Mouse (Mus musculus) gastrocnemius, adult 2 months (tissue): ENCODE data around the gene Dcpp2. TPM values are rescaled to one million over a fixed set of nuclear protein-coding genes. Genes with fewer than 3 reads are reported as not detected.
A peak's percentile ranks its signal among the peaks of the same experiment; 100 is the strongest.
"Not testable (repeated sequence)": the region's sequence is repeated elsewhere in the genome, so short reads cannot be mapped to it uniquely, and the experiment has no call there.

Experiments
- DNase-seq: peaks from one replicate; pipeline ENCODE4 v3.0.0; 2022
- H3K27ac ChIP-seq: fragments of 200-600 bp; 2 replicates; pipeline ENCODE4 v1.8.1; 2022; ENCODE audit warnings: mild to moderate bottlenecking
- H3K4me3 ChIP-seq: fragments of 200-600 bp; 2 replicates; pipeline ENCODE4 v1.8.1; 2022; ENCODE audit warnings: mild to moderate bottlenecking, moderate library complexity
- CTCF ChIP-seq: fragments of 200-600 bp; IDR thresholded peaks from 2 replicates; pipeline ENCODE4 v1.8.1; 2022; ENCODE audit warnings: antibody characterized with exemption, mild to moderate bottlenecking, moderate library complexity
- intact Hi-C: fragments of 180-260 bp; cut with DNase I; formaldehyde crosslinking; loops from one replicate; pipeline ENCODE4 v1.15.1; 2025
- total RNA-seq, 2 experiments: library from RNA; stranded (reverse); gene quantifications; 2 replicates each; pipeline ENCODE4 v1.2.3; 2021

Gene Dcpp2
- total RNA-seq, 2 experiments from 2014 or later: not detected

DNA sequence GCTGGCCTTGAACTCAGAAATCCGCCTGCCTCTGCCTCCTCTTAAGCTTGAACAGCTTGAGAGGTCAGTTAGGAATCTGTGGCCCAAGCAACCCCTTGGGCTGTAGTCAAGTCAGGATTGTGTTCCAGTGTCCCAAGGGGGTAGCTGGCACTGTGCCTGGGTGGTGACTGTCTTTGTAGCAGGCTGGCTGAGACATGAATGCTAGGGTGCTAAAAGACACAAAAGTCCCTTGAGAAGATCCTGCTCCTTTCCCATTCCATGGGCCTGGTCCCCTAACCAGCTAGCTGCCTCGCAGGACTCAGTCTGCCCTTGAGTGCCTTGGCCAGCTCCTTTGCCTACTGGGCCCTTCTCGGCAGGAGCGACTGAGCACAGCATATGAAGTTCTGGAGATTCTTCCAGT lies 17.8 kb upstream of the Dcpp2 start:
- peak; percentile 26 for DNase-seq
- intact Hi-C loops: no loop called here
- TF ChIP-seq CTCF: no peak

DNA sequence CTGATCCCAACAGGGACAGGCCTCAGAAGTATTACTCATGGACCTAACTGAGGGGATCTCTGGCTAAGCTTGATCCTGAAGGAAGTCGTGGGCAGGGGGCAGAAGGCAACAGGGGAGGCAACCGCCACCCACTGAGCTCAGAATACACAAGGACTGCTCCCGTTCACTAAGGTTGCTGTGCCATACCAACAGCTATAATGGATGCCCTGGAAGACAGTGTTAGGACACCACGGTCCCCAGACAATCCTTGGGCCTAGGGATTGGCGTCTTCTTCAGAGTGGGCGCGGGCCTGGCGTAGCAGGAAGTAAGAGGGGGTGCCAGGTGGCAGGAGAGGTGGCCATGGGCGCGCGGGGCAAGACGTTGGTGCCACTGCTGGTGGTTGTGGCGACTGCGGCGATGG lies 12.9 kb upstream of the Dcpp2 start, which contains the start of gene Prss21:
Gene Prss21 (plus strand): TSS at position 301 of the 400 bp plus-strand sequence.
- intact Hi-C loops: no loop called here
- Histone ChIP-seq H3K4me3 (no peak within 1 kb of the TSS), H3K27ac (no peak within 1 kb of the TSS)
- no peak for TF ChIP-seq CTCF
- no peak for DNase-seq

More for the DNA sequence above, 17.8 kb upstream of the Dcpp2 start:
- H3K27ac ChIP-seq: no peak overlapping the region
- no peak overlapping the region for H3K4me3 ChIP-seq

GRCm38 (mm10) chr17:23868513-23868912 lies 12.2 kb upstream of the Dcpp2 start:
- peak; percentile 27 for DNase-seq
- no peak overlapping the region for H3K27ac ChIP-seq
- no peak overlapping the region for H3K4me3 ChIP-seq
- intact Hi-C loops: no loop called here
- no peak for TF ChIP-seq CTCF

- peak; percentile 78 for TF ChIP-seq CTCF
- intact Hi-C loops: loop anchor here (1.0 to 5.0 kb wide), 2 partner anchors 48 to 86 kb away; no protein-coding TSS in a partner anchor
- Histone ChIP-seq H3K27ac (no peak overlapping the region), H3K4me3 (no peak overlapping the region)
- peak; percentile 55 for DNase-seq
These were observed 6.5 kb upstream of the Dcpp2 start for GRCm38 (mm10) chr17:23873884-23874856.

DNA sequence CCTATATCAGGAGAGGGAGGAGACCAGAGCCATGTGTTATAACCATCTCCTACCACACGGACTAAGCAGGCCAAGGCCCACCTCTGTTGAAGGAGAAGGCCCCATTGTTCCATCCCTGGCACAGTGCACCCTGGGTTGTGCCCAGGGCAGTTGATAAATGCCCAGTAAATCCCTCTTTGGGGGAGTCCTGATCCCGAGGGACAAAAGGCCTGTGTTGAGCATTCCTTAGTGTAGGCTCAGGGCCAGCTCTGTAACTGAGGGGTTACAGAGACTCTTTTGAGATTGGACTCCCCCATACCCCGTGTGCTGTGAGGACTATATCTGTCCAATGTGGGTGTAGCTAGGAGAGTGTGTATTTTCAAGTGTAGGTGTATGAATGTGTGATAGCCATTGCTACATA lies 3.9 kb upstream of the Dcpp2 start:
- no peak overlapping the region for H3K4me3 ChIP-seq
- no peak for TF ChIP-seq CTCF
- H3K27ac ChIP-seq: no peak overlapping the region
- intact Hi-C loops: no loop called here
- DNase-seq: no peak

- DNase-seq: no peak
- no peak overlapping the region for H3K27ac ChIP-seq
- no peak overlapping the region for H3K4me3 ChIP-seq
- TF ChIP-seq CTCF: no peak
- intact Hi-C loops: no loop called here
These were observed 3.5 kb upstream of the Dcpp2 start for GRCm38 (mm10) chr17:23877166-23877565.

DNA sequence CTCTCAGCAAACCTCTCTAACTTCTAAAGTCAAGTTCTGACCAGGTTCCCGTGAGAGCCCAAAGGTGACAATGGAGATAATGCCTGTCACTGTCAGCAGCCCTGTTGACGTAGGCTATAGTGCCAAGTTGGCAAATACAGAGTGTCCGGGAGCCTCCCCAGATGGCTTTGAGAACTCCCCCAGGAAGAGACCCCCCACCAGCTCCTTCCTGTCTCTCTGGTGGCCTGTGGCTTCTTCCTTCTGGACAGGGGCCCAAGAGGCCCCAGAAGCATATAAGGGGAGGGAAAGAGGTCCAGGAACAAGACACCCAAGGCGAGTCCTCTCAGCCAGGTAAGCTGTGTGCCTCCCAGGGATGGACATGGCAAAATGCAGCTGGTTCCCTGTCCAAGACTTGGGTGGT lies 36.5 kb downstream of the Dcpp2 start, which contains the start of gene Dcpp3:
Gene Dcpp3 (plus strand): TSS at position 301 of the 400 bp plus-strand sequence.
- intact Hi-C loops, DNase-seq, H3K4me3 ChIP-seq, H3K27ac ChIP-seq: not testable (repeated sequence)

GRCm38 (mm10) chr17:23924531-23925007 lies 43.9 kb downstream of the Dcpp2 start:
- intact Hi-C loops: loop anchor here (5.0 kb wide), 1 partner anchor 52 kb away; no protein-coding TSS in a partner anchor
- Histone ChIP-seq H3K4me3 (peak overlapping the region; percentile 83), H3K27ac (peak overlapping the region; percentile 87)
- peak; percentile 95 for DNase-seq
- 0 out of 2 replicates have a peak, but pooled peaks have one; percentile 4 for TF ChIP-seq CTCF

- intact Hi-C loops: no loop called here
- no peak for TF ChIP-seq CTCF
- DNase-seq: peak; percentile 63
- Histone ChIP-seq H3K4me3 (peak overlapping the region; percentile 83), H3K27ac (peak overlapping the region; percentile 87)
These were observed 44.4 kb downstream of the Dcpp2 start for GRCm38 (mm10) chr17:23925090-23925493.

GRCm38 (mm10) chr17:23931157-23931556 lies 50.5 kb downstream of the Dcpp2 start:
- Histone ChIP-seq H3K4me3 (no peak overlapping the region), H3K27ac (no peak overlapping the region)
- no peak for TF ChIP-seq CTCF
- no peak for DNase-seq
- intact Hi-C loops: no loop called here

DNA sequence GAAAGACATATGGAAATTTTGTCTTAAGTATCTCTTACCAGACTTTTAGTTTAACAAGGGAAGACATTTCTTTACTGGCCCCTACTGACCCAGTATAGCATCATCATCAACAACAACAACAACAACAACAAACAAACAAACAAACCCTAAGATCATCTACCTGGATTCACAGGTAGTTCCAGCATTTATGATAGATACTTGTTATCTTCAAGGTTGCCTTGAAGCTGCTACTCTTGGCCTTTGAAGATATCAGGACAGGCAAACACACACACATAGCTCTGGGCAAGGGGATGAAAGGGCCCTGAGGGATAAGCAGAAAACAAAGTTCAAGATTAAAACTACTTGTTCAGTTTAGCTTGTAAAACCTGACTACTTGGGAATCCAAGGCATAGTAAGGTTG lies 60.7 kb downstream of the Dcpp2 start, which contains the start of gene Sbp:
Gene Sbp (plus strand): TSS at position 301 of the 400 bp plus-strand sequence.
- no peak within 1 kb of the TSS for H3K4me3 ChIP-seq
- intact Hi-C loops: no loop called here
- no peak for TF ChIP-seq CTCF
- H3K27ac ChIP-seq: no peak within 1 kb of the TSS
- DNase-seq: no peak

DNA sequence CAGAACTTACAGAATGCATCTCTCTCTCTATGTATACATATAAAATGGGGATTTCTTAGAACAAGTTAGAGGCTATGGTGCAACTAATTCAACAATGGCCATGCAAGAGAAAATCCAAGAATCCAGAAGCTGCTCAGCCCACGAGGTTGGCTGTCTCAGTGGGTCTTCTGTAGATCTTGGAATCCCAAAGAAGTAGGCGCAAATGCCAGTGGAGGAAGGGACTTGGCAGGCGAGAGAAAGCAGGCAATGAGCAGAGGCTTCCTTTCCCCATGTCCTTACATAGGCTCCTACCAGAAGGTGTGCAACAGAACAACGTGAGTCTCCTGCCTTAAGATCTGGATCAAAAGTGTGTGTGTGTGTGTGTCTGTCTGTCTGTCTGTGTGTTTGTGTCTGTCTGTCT lies 66.8 kb downstream of the Dcpp2 start:
- intact Hi-C loops, DNase-seq, H3K27ac ChIP-seq, H3K4me3 ChIP-seq: not testable (repeated sequence)

- no peak for TF ChIP-seq CTCF
- intact Hi-C loops: no loop called here
- H3K27ac ChIP-seq: no peak overlapping the region
- no peak for DNase-seq
- no peak overlapping the region for H3K4me3 ChIP-seq
These were observed 68.4 kb downstream of the Dcpp2 start for GRCm38 (mm10) chr17:23949068-23949467.

Other genes starting within 250 kb of the Dcpp2 start
- under 1 TPM in 1 of 2 experiments, not detected in 1; 0.06 TPM for gene Mmp25, start 235.6 kb upstream of the Dcpp2 start, total RNA-seq
- not detected for gene Bicdl2, start 220.4 kb upstream of the Dcpp2 start, total RNA-seq
- gene Hcfc1r1, start 207.3 kb upstream of the Dcpp2 start, total RNA-seq: 100 to 1,000 TPM; 112 to 137 TPM
- 1 to 10 TPM; 6.3 to 8.8 TPM for gene Thoc6, start 207.0 kb upstream of the Dcpp2 start, total RNA-seq
- 10 to 100 TPM; 19.5 to 27.5 TPM for gene Tnfrsf12a, start 203.4 kb upstream of the Dcpp2 start, total RNA-seq
- not detected for gene Cldn6, start 201.6 kb upstream of the Dcpp2 start, total RNA-seq
- gene Cldn9, start 196.9 kb upstream of the Dcpp2 start, total RNA-seq: under 1 TPM; 0.15 to 0.17 TPM
- gene 1520401A03Rik, start 158.1 kb upstream of the Dcpp2 start, total RNA-seq: not detected
- under 1 TPM; 0.53 to 0.64 TPM for gene Pkmyt1, start 154.5 kb upstream of the Dcpp2 start, total RNA-seq
- gene Paqr4, start 140.0 kb upstream of the Dcpp2 start, total RNA-seq: 1 to 10 TPM; 2.7 to 4.0 TPM
- not detected for gene Kremen2, start 135.0 kb upstream of the Dcpp2 start, total RNA-seq
- gene Flywch1, start 109.3 kb upstream of the Dcpp2 start, total RNA-seq: 10 to 100 TPM; 43.3 to 50.4 TPM
- gene Flywch2, start 94.8 kb upstream of the Dcpp2 start, total RNA-seq: under 1 TPM; 0.47 to 0.51 TPM
- gene Srrm2, start 90.3 kb upstream of the Dcpp2 start, total RNA-seq: 100 to 1,000 TPM; 178 to 227 TPM
- 100 to 1,000 TPM; 296 to 351 TPM for gene Elob, start 51.7 kb upstream of the Dcpp2 start, total RNA-seq
- gene Prss33, start 44.8 kb upstream of the Dcpp2 start, total RNA-seq: not detected
- not detected for gene Prss32, start 37.0 kb upstream of the Dcpp2 start, total RNA-seq
- not detected for gene Prss41, start 36.7 kb upstream of the Dcpp2 start, total RNA-seq
- gene Prss21, start 12.8 kb upstream of the Dcpp2 start, total RNA-seq: not detected
- gene Dcpp1, start within 50 bp of the Dcpp2 start, total RNA-seq: not detected
- not detected for gene Dcpp3, start 36.6 kb downstream of the Dcpp2 start, total RNA-seq
- not detected for gene Sbp, start 60.8 kb downstream of the Dcpp2 start, total RNA-seq
- gene Sbpl, start 74.4 kb downstream of the Dcpp2 start, total RNA-seq: not detected
- gene Prss30, start 99.7 kb downstream of the Dcpp2 start, total RNA-seq: not detected
- not detected for gene Prss22, start 117.2 kb downstream of the Dcpp2 start, total RNA-seq
- gene Prss27, start 157.3 kb downstream of the Dcpp2 start, total RNA-seq: not detected
- 10 to 100 TPM in 1 of 2 experiments, 1 to 10 TPM in 1; 6.9 to 10.4 TPM for gene Kctd5, start 192.6 kb downstream of the Dcpp2 start, total RNA-seq